In genomic region chr7:83884021-83884658, GRCm38 (mm10) we compare ENCODE assay signal across 7 mouse cellular contexts. TPM values are rescaled to one million over a fixed set of nuclear protein-coding genes. Genes with fewer than 3 reads are reported as not detected.
DNase-seq lines count a peak whose midpoint lies in the region; ATAC-seq lines count a peak whose summit lies in the region.

Tlnrd1 (minus strand) TSS chr7:83884305.
Mesd (plus strand) TSS chr7:83884466.

- WGBS in embryonic facial prominence, embryonic 10.5 days, result under 1% methylated on average over 69 of the region's 69 CpGs
- WGBS in limb, embryonic 11.5 days, result under 1% methylated on average over 67 of the region's 69 CpGs
- under 1% methylated on average over 69 of the region's 69 CpGs for WGBS in midbrain, embryonic 14.5 days

- peaks cover 58% of the 10 kb centered on the region for H3K4me1 ChIP-seq in embryonic facial prominence, embryonic 10.5 days
- H3K4me1 ChIP-seq in limb, embryonic 11.5 days (ENCODE audit: control insufficient read depth, insufficient read depth, low read length), result peaks cover 25% of the 10 kb centered on the region
- H3K4me1 ChIP-seq in midbrain, embryonic 14.5 days (ENCODE audit: control insufficient read depth, insufficient read depth, low read length), result peaks cover 34% of the 10 kb centered on the region

- peak; percentile 83 for ATAC-seq in granulocyte monocyte progenitor cell, adult 5-6 weeks (replicated peaks; ENCODE audit: poor library complexity, severe bottlenecking)
- ATAC-seq in limb, embryonic 11.5 days (ENCODE audit: insufficient number of reproducible peaks, low FRiP score, low TSS enrichment, low read depth), result peak; percentile 81
- peak; percentile 82 for ATAC-seq in midbrain, embryonic 14.5 days (ENCODE audit: low FRiP score, low TSS enrichment)

- DNase-seq in adrenal gland, postnatal 10 days, result peak; percentile 91
- DNase-seq in embryonic facial prominence, embryonic 10.5 days (ENCODE audit: low spot score), result peak; percentile 94
- peak; percentile 86 for DNase-seq in kidney, adult 11 months
- DNase-seq in limb, embryonic 11.5 days (ENCODE audit: low spot score), result peak; percentile 92
- DNase-seq in midbrain, embryonic 14.5 days, result peak; percentile 93
- peak; percentile 83 to 84 for DNase-seq in spleen, adult 18-20 months

- H3K9me3 ChIP-seq in embryonic facial prominence, embryonic 10.5 days, result peaks cover 6% of the 10 kb centered on the region; the same call in 1 of the 2 replicates
- no peaks in the 10 kb centered on the region for H3K9me3 ChIP-seq in limb, embryonic 11.5 days (ENCODE audit: control insufficient read depth, low read length)
- 0 out of 2 replicates have a peak, but pooled peaks cover 3% of the 10 kb centered on the region for H3K9me3 ChIP-seq in midbrain, embryonic 14.5 days (ENCODE audit: control insufficient read depth, low read length)

- H3K36me3 ChIP-seq in embryonic facial prominence, embryonic 10.5 days (replicated peaks), result peaks cover 15% of the 10 kb centered on the region
- peaks cover 2% of the 10 kb centered on the region; the same call in 1 of the 2 replicates for H3K36me3 ChIP-seq in limb, embryonic 11.5 days (ENCODE audit: control insufficient read depth, insufficient read depth, low read length)
- peaks cover 5% of the 10 kb centered on the region; the same call in 1 of the 2 replicates for H3K36me3 ChIP-seq in midbrain, embryonic 14.5 days (ENCODE audit: control insufficient read depth, insufficient read depth, low read length)

- H3K27ac ChIP-seq in embryonic facial prominence, embryonic 10.5 days (replicated peaks), result peak within 1 kb of the TSS; percentile 99
- peak within 1 kb of the TSS; percentile 97 for H3K27ac ChIP-seq in limb, embryonic 11.5 days (replicated peaks; ENCODE audit: low read depth, low read length)
- peak within 1 kb of the TSS; percentile 93 for H3K27ac ChIP-seq in midbrain, embryonic 14.5 days (replicated peaks; ENCODE audit: low read depth, low read length)

- peak within 1 kb of the TSS; percentile 90 for H3K9ac ChIP-seq in limb, embryonic 11.5 days (ENCODE audit: low read length)
- H3K9ac ChIP-seq in midbrain, embryonic 14.5 days (replicated peaks; ENCODE audit: low read length), result peak within 1 kb of the TSS; percentile 91

- H3K27me3 ChIP-seq in embryonic facial prominence, embryonic 10.5 days (replicated peaks; ENCODE audit: low read depth, poor library complexity, severe bottlenecking), result no peaks in the 10 kb centered on the region
- H3K27me3 ChIP-seq in limb, embryonic 11.5 days (ENCODE audit: control insufficient read depth, insufficient read depth, low read length), result no peaks in the 10 kb centered on the region
- no peaks in the 10 kb centered on the region for H3K27me3 ChIP-seq in midbrain, embryonic 14.5 days (ENCODE audit: control insufficient read depth, insufficient read depth, low read length)

- peak within 1 kb of the TSS; percentile 89 for H3K4me3 ChIP-seq in embryonic facial prominence, embryonic 10.5 days
- H3K4me3 ChIP-seq in limb, embryonic 11.5 days (ENCODE audit: low read depth, low read length), result peak within 1 kb of the TSS; percentile 58
- peak within 1 kb of the TSS; percentile 74 for H3K4me3 ChIP-seq in midbrain, embryonic 14.5 days (replicated peaks; ENCODE audit: low read depth, low read length)

- peak within 1 kb of the TSS; percentile 69 for H3K4me2 ChIP-seq in limb, embryonic 11.5 days (ENCODE audit: low read depth, severe bottlenecking)
- H3K4me2 ChIP-seq in midbrain, embryonic 14.5 days (ENCODE audit: low read length), result peak within 1 kb of the TSS; percentile 90

RNA-seq across cellular contexts. Expression of gene Tlnrd1, which starts in this region (rescaled TPM):
- total RNA-seq in adrenal gland, postnatal 10 days (2021), result 10 to 100 TPM; 19.4 to 21.3 TPM
- polyA plus RNA-seq in embryonic facial prominence, embryonic 10.5 days (2016; fragmentation: Nextera tagmentation; extraction: Ambion mirVana), result 14.2 and 14.6 TPM in 2 replicates
- 4.9 and 5.8 TPM in 2 replicates for total RNA-seq in granulocyte monocyte progenitor cell, adult 5-6 weeks (2014; fragmentation: Nextera tagmentation)
- 5.6 and 6.4 TPM in 2 replicates for total RNA-seq in granulocyte monocyte progenitor cell, adult 5-6 weeks (2017)
- polyA plus RNA-seq in limb, embryonic 11.5 days (2014; fragmentation: Nextera tagmentation; extraction: Ambion mirVana), result 22.2 and 27.2 TPM in 2 replicates
- polyA plus RNA-seq in midbrain, embryonic 14.5 days (2014; fragmentation: Nextera tagmentation; extraction: Ambion mirVana), result 9.2 and 11.1 TPM in 2 replicates

RNA-seq across cellular contexts. Expression of gene Mesd, which starts in this region (rescaled TPM):
- 10 to 100 TPM; 80.5 to 82.5 TPM for total RNA-seq in adrenal gland, postnatal 10 days (2021)
- 90.6 and 99.6 TPM in 2 replicates for polyA plus RNA-seq in embryonic facial prominence, embryonic 10.5 days (2016; fragmentation: Nextera tagmentation; extraction: Ambion mirVana)
- total RNA-seq in granulocyte monocyte progenitor cell, adult 5-6 weeks (2014; fragmentation: Nextera tagmentation), result 22.6 and 29.3 TPM in 2 replicates
- total RNA-seq in granulocyte monocyte progenitor cell, adult 5-6 weeks (2017), result 55.4 and 70.9 TPM in 2 replicates
- polyA plus RNA-seq in limb, embryonic 11.5 days (2014; fragmentation: Nextera tagmentation; extraction: Ambion mirVana), result 87.0 and 89.7 TPM in 2 replicates
- 41.0 and 50.6 TPM in 2 replicates for polyA plus RNA-seq in midbrain, embryonic 14.5 days (2014; fragmentation: Nextera tagmentation; extraction: Ambion mirVana)

Comparison
In these comparisons a context has a peak if more than half of its experiments do, and no peak if none do; other contexts are left out.
1. Peak in every context shown above with its lines: DNase-seq, ATAC-seq, H3K4me3 ChIP-seq and H3K27ac ChIP-seq.